Mouse (Mus musculus) adrenal gland, postnatal 4 days (tissue): ENCODE results near the gene Bdp1. TPM values are rescaled to one million over a fixed set of nuclear protein-coding genes. Genes with fewer than 3 reads are reported as not detected.
A peak's percentile ranks its signal among the peaks of the same experiment; 100 is the strongest.

Source experiments
- DNase-seq, 2 experiments: peaks; one replicate each; pipeline ENCODE4 v3.0.0; 2021 to 2022; ENCODE audit warnings: low spot score in 2 of 2, mixed read lengths in 2 of 2
- total RNA-seq, 2 experiments: library from RNA; stranded (reverse); gene quantifications; 2 replicates each; pipeline ENCODE4 v1.2.3; 2021

The Bdp1 gene
- total RNA-seq, 2 experiments from 2014 or later: 28.3 to 30.3 TPM

- no peak for DNase-seq
Measured at GRCm38 (mm10) chr13:100005911-100006496, 97.9 kb downstream of the Bdp1 start.

DNA sequence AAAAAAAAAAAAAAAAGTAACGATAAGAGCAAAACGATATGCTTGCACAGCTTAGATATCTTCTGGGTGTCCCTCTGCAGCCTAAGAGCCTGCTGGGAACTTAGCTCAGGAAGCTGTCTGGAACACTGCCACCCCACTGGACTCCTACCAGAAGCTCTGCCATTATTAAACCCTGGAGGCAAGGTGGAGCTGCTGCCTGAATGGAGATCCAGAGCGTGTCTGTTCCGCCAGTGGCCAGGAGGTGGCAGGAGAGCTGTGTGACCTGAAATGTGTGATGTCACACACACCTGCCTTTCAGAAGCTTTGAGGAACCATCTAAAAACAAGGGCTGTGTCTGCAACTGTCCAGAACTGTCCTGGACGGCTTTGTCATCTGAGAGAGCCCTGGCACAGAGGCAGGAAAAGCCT is 102.1 kb downstream of the Bdp1 start:
- peak; percentile 27 to 64 for DNase-seq

DNA sequence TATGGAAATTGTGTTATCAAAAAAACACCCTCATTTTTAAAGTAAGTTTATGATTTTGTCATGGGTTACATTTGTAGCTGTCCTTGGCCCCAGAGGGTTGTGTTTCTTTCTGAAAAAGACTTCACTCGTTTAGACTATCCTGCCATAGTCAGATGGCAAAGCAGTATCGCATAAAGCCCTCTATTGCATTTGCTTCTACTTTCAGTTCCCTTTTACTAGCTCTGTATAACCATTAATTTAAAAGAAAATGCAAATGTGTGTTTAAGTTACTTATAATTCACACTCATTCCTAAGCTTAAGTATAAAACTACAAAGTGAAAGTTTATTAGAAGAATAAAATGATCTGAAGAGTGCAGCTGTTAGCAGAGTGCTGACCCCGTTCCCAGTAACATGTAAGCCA is 104.8 kb downstream of the Bdp1 start:
- no peak for DNase-seq

GRCm38 (mm10) chr13:99998099-99998498 is 105.8 kb downstream of the Bdp1 start:
- no peak for DNase-seq

DNA sequence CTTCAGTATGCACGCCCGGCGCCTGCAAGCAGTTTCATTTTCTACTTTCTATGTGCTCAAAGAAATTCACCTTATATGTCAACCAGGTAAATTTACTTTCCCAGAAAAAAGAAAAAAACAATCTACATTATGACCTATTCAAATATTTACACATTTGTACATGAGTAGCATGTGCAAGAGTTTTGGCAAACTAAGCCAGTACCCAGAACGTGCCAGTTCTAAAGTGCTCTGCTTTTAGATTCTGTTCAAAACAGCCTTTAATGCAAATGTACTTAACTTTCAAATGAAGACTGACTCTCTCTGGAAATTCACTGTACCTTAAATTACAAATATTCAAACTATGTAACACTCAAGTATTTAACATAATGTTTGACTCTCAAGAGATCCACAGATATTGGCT is 114.3 kb downstream of the Bdp1 start:
- no peak for DNase-seq

GRCm38 (mm10) chr13:99983320-99983719 is 120.5 kb downstream of the Bdp1 start:
- DNase-seq: no peak

DNA sequence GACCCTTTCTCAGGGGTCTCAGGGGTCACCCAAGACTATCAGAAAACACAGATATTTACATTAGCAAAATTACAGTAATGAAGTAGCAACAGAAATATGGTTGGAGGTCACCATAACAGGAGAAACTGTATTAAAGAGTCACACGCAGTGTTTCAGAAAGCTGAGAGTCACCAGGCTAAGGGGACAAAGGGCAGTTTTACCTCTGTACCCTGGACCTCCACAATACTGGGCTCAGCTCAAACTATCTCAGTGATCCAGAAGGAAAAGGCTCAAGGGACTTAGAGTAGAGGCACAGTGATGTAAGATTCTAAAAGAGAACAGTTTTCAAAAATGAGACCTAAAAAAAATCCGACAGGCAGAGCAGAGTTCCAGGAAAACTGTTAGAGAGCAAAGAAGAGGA is 124.5 kb downstream of the Bdp1 start:
- DNase-seq: no peak

DNA sequence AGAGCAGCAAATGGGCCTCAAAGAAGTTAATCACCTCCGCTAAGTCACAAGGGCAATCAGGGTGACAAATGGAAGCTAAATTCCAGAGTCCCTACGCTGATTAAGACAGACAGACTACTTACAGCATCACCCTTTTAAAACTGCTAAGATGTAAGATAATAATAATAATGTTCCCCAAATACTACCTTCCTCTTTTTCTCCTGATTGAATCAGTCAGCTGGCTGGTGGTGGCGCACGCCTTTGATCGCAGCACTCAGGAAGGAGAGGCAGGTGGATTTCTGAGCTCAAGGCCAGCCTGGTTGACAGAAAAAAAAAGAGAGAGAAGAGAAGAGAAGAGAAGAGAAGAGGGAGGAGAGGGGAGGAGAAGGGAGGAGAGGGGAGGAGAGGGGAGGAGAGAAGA is 133.8 kb downstream of the Bdp1 start:
- DNase-seq: no peak

Other genes starting within 250 kb of the Bdp1 start
- gene Cartpt, start 203.0 kb downstream of the Bdp1 start, total RNA-seq: 10 to 100 TPM; 33.4 to 36.1 TPM
- gene Mccc2, start 88.4 kb downstream of the Bdp1 start, total RNA-seq: 10 to 100 TPM; 53.9 to 56.9 TPM
- gene Serf1, start 3.9 kb upstream of the Bdp1 start, total RNA-seq: 10 to 100 TPM; 31.0 to 34.5 TPM
- 10 to 100 TPM; 52.3 to 57.0 TPM for gene Smn1, start 20.8 kb upstream of the Bdp1 start, total RNA-seq
- 1 to 10 TPM; 1.6 to 2.0 TPM for gene Naip2, start 98.0 kb upstream of the Bdp1 start, total RNA-seq
- 1 to 10 TPM; 5.8 to 6.7 TPM for gene Naip5, start 142.3 kb upstream of the Bdp1 start, total RNA-seq
- gene Naip6, start 213.6 kb upstream of the Bdp1 start, total RNA-seq: under 1 TPM; 0.59 to 0.67 TPM